Mouse (Mus musculus) liver, adult 2 months (tissue): ENCODE data around the gene Chd3. TPM values are rescaled to one million over a fixed set of nuclear protein-coding genes. Genes with fewer than 3 reads are reported as not detected.

Source experiments
- DNase-seq: peaks from one replicate; pipeline ENCODE4 v3.0.0-alpha.2; 2011; ENCODE audit warnings: low read depth, low spot score; ENCODE audit errors: extremely low read depth
- H3K27ac ChIP-seq: fragments of 200-500 bp; replicated peaks from 2 replicates; pipeline ENCODE4 v1.5.1; 2012; ENCODE audit warnings: low read depth, mild to moderate bottlenecking, control low read depth, inconsistent platforms, low read length; ENCODE audit not compliant: insufficient read depth
- H3K27me3 ChIP-seq: fragments of 200-500 bp; 2 replicates; pipeline ENCODE4 v1.6.1; 2012; ENCODE audit warnings: mild to moderate bottlenecking, moderate library complexity, low read length, inconsistent platforms; ENCODE audit not compliant: control insufficient read depth, insufficient read depth
- H3K36me3 ChIP-seq: fragments of 200-500 bp; 2 replicates; pipeline ENCODE4 v1.6.1; 2012; ENCODE audit warnings: low read length, inconsistent platforms; ENCODE audit not compliant: control insufficient read depth, insufficient read depth
- H3K4me1 ChIP-seq: fragments of 200-500 bp; 2 replicates; pipeline ENCODE4 v1.6.1; 2011; ENCODE audit warnings: low read length; ENCODE audit not compliant: control insufficient read depth, insufficient read depth
- H3K4me3 ChIP-seq: fragments of 200-500 bp; 2 replicates; pipeline ENCODE4 v1.5.1; 2011; ENCODE audit warnings: low read depth, mild to moderate bottlenecking, control low read depth, low read length, moderate library complexity; ENCODE audit not compliant: insufficient read depth
- H3K79me2 ChIP-seq: fragments of 200-500 bp; 2 replicates; pipeline ENCODE4 v1.6.1; 2012; ENCODE audit warnings: inconsistent platforms, mild to moderate bottlenecking, low read length, moderate library complexity; ENCODE audit not compliant: control insufficient read depth, insufficient read depth
- H3K9ac ChIP-seq: fragments of 200-500 bp; 2 replicates; pipeline ENCODE4 v1.6.1; 2012; ENCODE audit warnings: low read depth, mild to moderate bottlenecking, control low read depth, inconsistent platforms, low read length
- CTCF ChIP-seq: fragments of 200-500 bp; IDR thresholded peaks from 2 replicates; pipeline ENCODE4 v1.5.1; 2011; ENCODE audit warnings: low read depth, low read length, control low read depth
- POLR2A ChIP-seq: fragments of 200-500 bp; IDR thresholded peaks from 2 replicates; pipeline ENCODE4 v1.6.1; 2011; ENCODE audit warnings: low read length, control low read depth; ENCODE audit not compliant: insufficient read depth; ENCODE audit errors: extremely low read depth
- WGBS: fragments of 180-500 bp; shearing (Covaris S2); methylation state at CpG from one replicate; pipeline ENCODE4 v1.1.7; 2018; 5-methylcytosine and 5-hydroxymethylcytosine counted together
- polyA plus RNA-seq: library from polyadenylated mRNA; depleted of rRNA; stranded (reverse); fragments of >200 nt; gene quantifications from 2 replicates; pipeline ENCODE4 v1.2.3, GENCODE M21; 2012
- total RNA-seq: library from RNA; depleted of rRNA; stranded (reverse); fragments of >200 nt; gene quantifications from 2 replicates; pipeline ENCODE4 v1.2.3, GENCODE M21; 2014

The Chd3 gene
- total and polyA plus RNA-seq, 2 experiments = 57.5 to 80.2 TPM

DNA sequence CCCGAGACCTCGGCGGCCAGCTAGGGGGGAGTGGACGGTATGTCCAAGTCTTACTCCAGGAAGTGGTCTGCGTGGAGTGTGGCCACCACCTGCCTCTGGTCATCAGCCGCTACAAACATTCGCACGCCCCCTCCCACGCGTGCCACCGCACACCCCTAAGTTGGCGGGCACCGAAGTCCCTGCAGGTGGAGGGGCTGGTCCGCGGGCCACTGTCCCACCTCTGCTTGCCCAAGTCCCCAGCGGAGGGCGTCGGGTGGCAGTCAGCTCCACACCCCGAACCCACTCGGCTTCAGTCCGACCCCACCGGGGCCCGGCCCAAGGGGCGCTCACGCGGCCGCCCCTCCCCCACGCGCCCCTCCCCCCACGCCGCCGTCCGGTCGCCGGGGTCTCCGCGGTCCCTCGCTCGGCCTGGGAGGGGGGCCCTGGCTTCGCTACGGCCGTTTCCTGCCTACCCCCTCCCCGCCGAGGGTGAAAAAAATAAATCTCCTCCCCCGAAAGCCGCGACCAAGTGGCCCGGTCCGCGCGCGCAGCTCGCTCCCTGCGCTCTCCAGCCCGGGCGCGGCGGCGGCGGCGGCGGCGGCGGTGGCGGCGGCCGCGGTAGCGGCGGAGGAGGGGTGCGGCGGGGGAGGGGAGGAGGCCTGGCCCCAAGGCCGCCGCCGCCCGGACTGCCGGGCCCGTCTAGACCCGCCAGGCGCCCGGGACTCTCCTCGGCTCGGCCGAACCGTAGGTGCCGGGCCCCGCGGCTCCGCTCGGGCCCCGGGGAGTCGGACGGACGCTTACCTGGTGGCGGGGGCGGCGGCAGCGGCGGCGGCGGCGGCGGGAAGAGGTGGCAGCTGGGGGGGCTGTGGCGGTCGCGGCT, 621 bp downstream of the Chd3 start:
- Histone ChIP-seq H3K27me3 (no peaks in the 10 kb centered on the region), H3K9ac (peak overlapping the region; percentile 97), H3K4me3 (peak overlapping the region; percentile 81), H3K27ac (peak overlapping the region; percentile 86), H3K4me1 (peaks cover 20% of the 10 kb centered on the region), H3K79me2 (peaks cover 2% of the 10 kb centered on the region; the same call in 1 of the 2 replicates), H3K36me3 (no peaks in the 10 kb centered on the region)
- under 1% methylated on average over 82 of the region's 106 CpGs for WGBS
- DNase-seq = no peak
- TF ChIP-seq POLR2A = no peak
- TF ChIP-seq CTCF = no peak

DNA sequence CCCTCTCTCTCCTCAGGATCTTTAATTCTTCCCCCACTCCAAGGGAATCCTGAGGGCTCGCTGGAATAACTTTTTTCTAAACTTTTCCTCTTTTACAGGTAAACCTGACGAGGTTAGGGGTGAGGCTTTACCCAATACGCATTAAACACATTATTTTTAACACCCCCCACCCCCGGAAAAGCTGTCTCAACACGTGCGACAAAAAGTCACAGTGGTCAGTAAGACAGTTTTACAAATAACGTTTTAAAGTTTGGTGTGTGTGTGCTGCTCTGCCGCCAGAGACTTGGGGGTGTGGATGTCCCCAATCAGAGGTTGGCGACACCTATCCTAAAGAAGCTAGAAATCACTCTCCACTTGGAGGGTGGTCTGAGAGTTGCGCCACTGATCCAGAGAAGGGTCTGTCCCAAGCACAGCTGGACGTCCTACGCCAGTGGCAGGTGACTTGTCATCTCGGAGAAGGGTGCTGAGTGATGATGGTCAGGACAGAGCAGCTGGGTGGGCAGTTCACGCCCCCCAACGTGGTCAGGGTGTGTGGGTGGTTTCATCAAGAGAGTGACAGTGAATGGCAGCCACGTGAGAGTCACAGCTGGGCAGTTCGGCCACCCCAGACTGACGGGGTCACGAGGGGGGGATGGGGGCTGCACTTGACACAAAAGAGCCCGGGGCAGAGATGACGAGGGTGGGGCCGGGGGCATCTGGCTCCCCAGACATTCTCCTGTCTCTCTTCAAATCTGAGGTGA, 1.4 kb downstream of the Chd3 start:
- 3% methylated on average over 22 of the region's 22 CpGs for WGBS
- Histone ChIP-seq H3K9ac (peak overlapping the region; percentile 97), H3K27ac (peak overlapping the region; percentile 84), H3K36me3 (peaks cover 3% of the 10 kb centered on the region; the same call in 1 of the 2 replicates), H3K27me3 (no peaks in the 10 kb centered on the region), H3K79me2 (peaks cover 5% of the 10 kb centered on the region; the same call in 1 of the 2 replicates), H3K4me3 (peak overlapping the region; percentile 81), H3K4me1 (peaks cover 22% of the 10 kb centered on the region)
- DNase-seq = peak; percentile 53
- TF ChIP-seq CTCF (no peak), POLR2A (no peak)

DNA sequence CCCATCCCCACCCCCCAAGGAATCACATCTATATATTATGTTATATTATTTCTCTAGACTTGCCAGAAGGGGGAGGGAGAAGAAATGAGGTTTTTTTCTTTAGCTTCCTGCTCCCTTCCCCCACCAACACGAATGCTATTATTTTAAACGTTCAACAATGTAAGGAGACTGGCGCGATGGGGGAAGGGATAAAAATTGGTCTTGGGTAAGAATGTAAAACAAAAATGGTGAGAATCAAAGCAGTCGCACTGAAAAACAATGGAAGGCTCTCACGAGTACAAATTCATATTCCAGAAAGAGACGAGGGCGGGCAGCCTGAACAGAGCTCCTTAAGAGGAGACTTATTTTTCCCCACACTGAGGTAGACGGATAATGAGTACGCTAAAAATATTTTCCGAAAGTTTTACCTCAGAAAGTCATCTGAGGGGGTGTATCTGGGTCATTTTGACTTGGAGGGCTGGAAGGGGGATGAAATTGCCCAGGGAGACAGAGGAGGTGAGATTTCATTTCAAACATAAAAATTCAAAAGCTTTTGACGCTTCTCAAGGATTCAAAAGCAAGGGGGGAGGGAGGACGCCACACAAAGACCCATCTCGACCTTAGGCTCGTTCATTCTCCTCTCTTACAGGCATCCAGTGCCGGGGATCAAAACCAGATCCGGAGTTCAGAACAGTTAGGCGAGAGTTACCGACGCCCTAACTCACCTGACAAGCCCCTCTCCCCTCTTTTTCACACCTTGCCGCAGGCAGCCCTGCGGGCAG, 2.2 kb downstream of the Chd3 start:
- Histone ChIP-seq H3K79me2 (peaks cover 8% of the 10 kb centered on the region; the same call in 1 of the 2 replicates), H3K27me3 (no peaks in the 10 kb centered on the region), H3K4me1 (peaks cover 22% of the 10 kb centered on the region), H3K36me3 (peaks cover 9% of the 10 kb centered on the region; the same call in 1 of the 2 replicates), H3K27ac (peak overlapping the region; percentile 84), H3K9ac (peak overlapping the region; percentile 62), H3K4me3 (peak overlapping the region; percentile 13; the same call in 1 of the 2 replicates)
- no peak for TF ChIP-seq CTCF
- TF ChIP-seq POLR2A = no peak
- DNase-seq = no peak
- WGBS = 1% methylated on average over 22 of the region's 22 CpGs

DNA sequence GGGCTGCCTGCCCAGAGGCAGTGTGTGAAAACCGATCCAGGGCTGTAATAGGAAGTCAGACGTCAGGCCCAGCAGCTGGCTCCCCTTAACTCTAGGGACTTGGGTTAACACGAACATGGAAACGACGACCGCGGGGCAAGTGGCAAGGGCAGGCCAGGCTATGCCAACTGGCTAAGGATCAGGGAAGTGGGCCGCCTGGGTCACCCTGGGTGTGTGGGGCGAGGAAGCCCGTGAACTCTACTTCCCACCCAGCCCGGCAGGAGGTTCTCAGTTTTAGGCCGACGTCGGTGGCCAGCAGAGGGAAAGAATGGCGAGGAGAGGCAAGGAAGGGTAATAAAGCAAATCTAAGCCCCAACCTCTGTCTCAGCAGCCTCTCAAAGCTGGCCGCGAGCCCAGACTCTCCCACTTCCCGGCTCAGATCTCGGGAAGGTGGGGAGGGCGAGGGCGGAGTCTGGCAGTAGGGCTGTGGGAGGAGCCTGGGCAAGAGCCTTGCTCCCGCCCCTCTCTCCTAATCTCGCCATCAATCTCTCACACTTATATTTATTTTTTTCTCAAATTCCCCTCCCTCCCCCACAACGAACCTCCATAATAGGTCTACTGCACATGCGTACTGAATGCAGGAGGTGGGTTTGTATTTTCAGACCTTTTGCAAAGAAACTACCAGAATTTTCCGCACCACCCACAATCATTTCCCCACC, 2.9 kb downstream of the Chd3 start:
- peak overlapping the region; percentile 60 for H3K9ac ChIP-seq
- peaks cover 8% of the 10 kb centered on the region; the same call in 1 of the 2 replicates for H3K79me2 ChIP-seq
- peak overlapping the region; percentile 89 for H3K27ac ChIP-seq
- peak; percentile 90 for DNase-seq
- WGBS = 1% methylated on average over 26 of the region's 26 CpGs
- H3K4me1 ChIP-seq = peaks cover 22% of the 10 kb centered on the region
- H3K36me3 ChIP-seq = peaks cover 14% of the 10 kb centered on the region; the same call in 1 of the 2 replicates
- H3K4me3 ChIP-seq = peak overlapping the region; percentile 45
- TF ChIP-seq CTCF (no peak), POLR2A (0 out of 2 replicates have a peak, but pooled peaks have one; percentile 18)
- H3K27me3 ChIP-seq = no peaks in the 10 kb centered on the region

DNA sequence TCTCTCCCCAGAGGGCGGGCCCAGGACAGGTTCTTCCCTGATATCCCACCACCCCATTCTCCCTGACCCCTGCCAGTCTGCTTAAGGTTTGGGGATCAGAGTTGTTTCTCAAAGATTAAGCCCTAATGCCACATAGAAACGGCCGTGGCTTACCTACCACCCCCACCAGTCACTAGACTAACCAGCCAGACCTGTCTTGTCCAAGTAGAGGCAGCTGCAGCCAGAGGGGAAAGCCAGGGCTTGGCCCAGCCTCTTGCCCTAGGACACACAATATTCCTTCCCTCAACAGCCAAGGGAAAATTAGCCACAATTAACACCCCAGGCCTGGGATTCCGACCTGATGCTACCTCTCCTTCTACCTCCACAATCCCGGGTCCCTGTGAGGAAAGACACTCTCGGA, 3.5 kb downstream of the Chd3 start:
- no peaks in the 10 kb centered on the region for H3K27me3 ChIP-seq
- H3K4me3 ChIP-seq = peak overlapping the region; percentile 45; the same call in 1 of the 2 replicates
- no peak for DNase-seq
- peak overlapping the region; percentile 89 for H3K27ac ChIP-seq
- peaks cover 8% of the 10 kb centered on the region; the same call in 1 of the 2 replicates for H3K79me2 ChIP-seq
- peak overlapping the region; percentile 60 for H3K9ac ChIP-seq
- TF ChIP-seq POLR2A (no peak), CTCF (no peak)
- H3K4me1 ChIP-seq = peaks cover 22% of the 10 kb centered on the region
- WGBS = 21% methylated on average over 6 of the region's 6 CpGs
- peaks cover 19% of the 10 kb centered on the region; the same call in 1 of the 2 replicates for H3K36me3 ChIP-seq
